Mouse (Mus musculus) forebrain, postnatal 0 days (tissue): ENCODE results near the gene Cdh26. TPM values are rescaled to one million over a fixed set of nuclear protein-coding genes. Genes with fewer than 3 reads are reported as not detected.

Experiments used
- ATAC-seq: fragments of 200-750 bp; cut with Nextera tagmentation; 2 replicates; pipeline ENCODE4 v1.8.0; 2017; ENCODE audit warnings: mild to moderate bottlenecking, moderate library complexity
- DNase-seq: peaks from one replicate; pipeline ENCODE4 v3.0.0-alpha.2; 2015
- H3K27ac ChIP-seq: fragments of 300-500 bp; sonication (generic); 2 replicates; pipeline ENCODE4 v1.5.1; 2014; ENCODE audit warnings: low read depth, mild to moderate bottlenecking, antibody characterized with exemption, low read length, moderate library complexity, mixed read lengths
- H3K27me3 ChIP-seq: fragments of 300-500 bp; sonication (generic); 2 replicates; pipeline ENCODE4 v1.6.1; 2014; ENCODE audit warnings: mild to moderate bottlenecking, low read length, mixed read lengths; ENCODE audit not compliant: insufficient read depth
- H3K36me3 ChIP-seq: fragments of 300-500 bp; sonication (generic); 2 replicates; pipeline ENCODE4 v1.6.1; 2014; ENCODE audit warnings: mild to moderate bottlenecking, moderate library complexity; ENCODE audit not compliant: insufficient read depth
- H3K4me1 ChIP-seq: fragments of 300-500 bp; sonication (generic); 2 replicates; pipeline ENCODE4 v1.6.1; 2014; ENCODE audit warnings: antibody characterized with exemption; ENCODE audit not compliant: insufficient read depth
- H3K4me2 ChIP-seq: fragments of 300-500 bp; sonication (generic); 2 replicates; pipeline ENCODE4 v1.6.1; 2014; ENCODE audit warnings: low read depth, mild to moderate bottlenecking, moderate library complexity
- H3K4me3 ChIP-seq: fragments of 300-500 bp; sonication (generic); 2 replicates; pipeline ENCODE4 v1.5.1; 2014; ENCODE audit warnings: low read depth, low read length, mixed read lengths
- H3K9ac ChIP-seq: fragments of 300-500 bp; sonication (generic); 2 replicates; pipeline ENCODE4 v1.6.1; 2014; ENCODE audit warnings: mild to moderate bottlenecking
- H3K9me3 ChIP-seq: fragments of 300-500 bp; sonication (generic); 2 replicates; pipeline ENCODE4 v1.6.1; 2016; ENCODE audit warnings: low read length
- CTCF ChIP-seq: sonication (generic); IDR thresholded peaks from 2 replicates; pipeline ENCODE4 v1.5.1; 2016; ENCODE audit warnings: antibody characterized with exemption, control low read depth, low read depth
- WGBS: fragments of 180-500 bp; shearing (Covaris S2); extraction: QIAGEN DNeasy Blood & Tissue Kit; methylation state at CpG from one replicate; pipeline ENCODE4 v1.1.7; 2014; 5-methylcytosine and 5-hydroxymethylcytosine counted together
- polyA plus RNA-seq: library from polyadenylated mRNA; unstranded; fragments of >200 nt; fragmentation: Nextera tagmentation; extraction: Ambion mirVana; gene quantifications from 2 replicates; pipeline ENCODE4 v1.2.1, GENCODE M21; 2015
- total RNA-seq: library from RNA; depleted of rRNA; stranded (reverse); fragments of >200 nt; gene quantifications from 2 replicates; pipeline ENCODE4 v1.2.3, GENCODE M21; 2014

Cdh26 gene
- total and polyA plus RNA-seq, 2 experiments from 2014 or later = 0.10 to 0.44 TPM

DNA sequence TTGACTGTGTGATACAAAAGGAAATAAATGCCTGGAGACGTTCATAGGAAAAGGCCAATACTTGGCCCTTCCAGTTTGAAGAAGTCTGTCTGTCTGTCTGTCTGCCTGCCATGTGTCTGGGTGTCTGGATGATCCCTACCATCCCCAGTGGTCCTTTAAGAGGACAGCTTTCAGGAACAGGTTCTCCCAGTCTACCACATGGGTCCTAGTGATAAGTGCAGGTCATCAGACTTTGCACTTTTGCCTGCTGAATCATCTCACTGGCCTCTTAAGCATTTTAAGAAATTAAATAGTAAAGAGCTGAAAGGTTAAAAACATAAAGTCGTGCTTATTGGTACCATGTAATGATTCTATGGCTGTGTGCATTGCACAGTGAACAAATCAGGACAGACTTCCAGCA, 3.2 kb downstream of the Cdh26 start:
- Histone ChIP-seq H3K4me2 (no peak overlapping the region), H3K4me1 (no peaks in the 10 kb centered on the region), H3K27me3 (no peaks in the 10 kb centered on the region), H3K36me3 (no peaks in the 10 kb centered on the region), H3K4me3 (no peak overlapping the region), H3K27ac (no peak overlapping the region), H3K9me3 (no peaks in the 10 kb centered on the region), H3K9ac (no peak overlapping the region)
- DNase-seq (no peak), ATAC-seq (no peak)
- 78% methylated on average over 2 of the region's 2 CpGs for WGBS
- no peak for TF ChIP-seq CTCF

DNA sequence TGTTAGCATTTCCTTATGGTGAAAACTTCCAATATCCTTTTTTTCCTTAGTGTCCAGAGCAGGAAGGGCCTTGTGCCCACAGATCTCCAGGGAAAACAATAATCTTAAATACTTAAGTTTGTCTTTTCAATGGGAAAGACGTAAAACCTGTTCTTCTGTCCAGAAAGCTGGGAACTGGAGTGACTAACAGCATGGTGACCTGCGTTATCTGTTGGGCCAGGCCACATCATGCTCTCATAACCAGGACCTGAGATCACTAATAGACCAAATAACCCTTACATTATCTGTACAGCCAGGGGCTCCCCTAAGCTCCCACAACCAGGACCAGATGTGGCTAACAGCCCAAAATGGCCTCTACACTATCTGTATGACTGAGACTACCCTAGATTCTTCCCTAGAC, 3.6 kb downstream of the Cdh26 start:
- no peak for TF ChIP-seq CTCF
- Histone ChIP-seq H3K4me1 (no peaks in the 10 kb centered on the region), H3K27ac (no peak overlapping the region), H3K36me3 (no peaks in the 10 kb centered on the region), H3K27me3 (no peaks in the 10 kb centered on the region), H3K4me3 (no peak overlapping the region), H3K9me3 (no peaks in the 10 kb centered on the region), H3K9ac (no peak overlapping the region), H3K4me2 (no peak overlapping the region)
- ATAC-seq (no peak), DNase-seq (no peak)
- 90% methylated on average over 2 of the region's 2 CpGs for whole genome bisulfite sequencing

DNA sequence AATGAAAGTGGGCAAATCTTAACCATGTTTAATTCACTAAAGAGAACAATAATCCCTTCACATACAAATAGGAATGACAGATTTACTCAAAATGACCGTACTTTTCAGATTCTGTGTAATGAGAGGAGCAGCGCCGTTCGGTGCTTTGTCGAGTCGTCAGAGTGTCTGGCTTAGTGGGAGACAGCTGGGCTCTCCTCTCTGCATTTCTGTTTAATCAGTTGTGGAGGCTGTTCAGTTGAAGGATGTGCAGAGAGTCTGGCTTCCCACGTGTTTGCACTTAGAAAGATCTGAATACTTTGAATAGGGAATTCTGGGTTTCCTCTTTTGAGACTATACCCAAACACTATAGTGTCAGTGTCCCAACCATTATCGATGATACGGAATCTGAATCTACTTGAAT, 7.0 kb downstream of the Cdh26 start:
- Histone ChIP-seq H3K9ac (no peak overlapping the region), H3K36me3 (no peaks in the 10 kb centered on the region), H3K9me3 (no peaks in the 10 kb centered on the region), H3K27ac (no peak overlapping the region), H3K4me2 (no peak overlapping the region), H3K4me1 (no peaks in the 10 kb centered on the region), H3K4me3 (no peak overlapping the region), H3K27me3 (no peaks in the 10 kb centered on the region)
- no peak for TF ChIP-seq CTCF
- ATAC-seq (peak; percentile 86), DNase-seq (peak; percentile 46)
- 35% methylated on average over 9 of the region's 9 CpGs for WGBS

DNA sequence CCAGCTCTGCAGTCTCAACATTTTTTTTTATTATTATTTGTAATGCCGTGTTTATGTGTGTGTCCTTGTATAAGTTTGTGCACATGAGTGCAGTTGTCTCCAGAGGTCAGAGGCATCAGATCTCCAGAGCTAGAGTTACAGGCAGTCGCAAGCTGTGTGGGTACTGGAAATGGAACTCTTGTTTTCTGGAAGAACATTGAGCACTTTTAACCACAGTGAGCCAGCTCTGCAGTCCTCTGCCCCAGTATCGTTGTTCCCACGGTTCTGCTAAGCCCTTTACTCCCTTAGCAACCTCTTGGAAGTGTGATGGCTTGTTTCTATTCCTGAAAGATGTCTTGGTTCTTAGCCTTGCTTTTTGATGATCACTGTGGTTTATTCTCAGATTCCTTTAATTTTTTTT, 19.1 kb downstream of the Cdh26 start:
- ATAC-seq = no peak
- DNase-seq = no peak
- no peak overlapping the region for H3K4me2 ChIP-seq
- WGBS = 83% methylated on average over 4 of the region's 4 CpGs
- no peak overlapping the region for H3K27ac ChIP-seq
- no peak overlapping the region for H3K4me3 ChIP-seq
- H3K4me1 ChIP-seq = no peaks in the 10 kb centered on the region
- H3K27me3 ChIP-seq = no peaks in the 10 kb centered on the region
- H3K9me3 ChIP-seq = no peaks in the 10 kb centered on the region
- no peak overlapping the region for H3K9ac ChIP-seq
- no peaks in the 10 kb centered on the region for H3K36me3 ChIP-seq
- no peak for TF ChIP-seq CTCF

DNA sequence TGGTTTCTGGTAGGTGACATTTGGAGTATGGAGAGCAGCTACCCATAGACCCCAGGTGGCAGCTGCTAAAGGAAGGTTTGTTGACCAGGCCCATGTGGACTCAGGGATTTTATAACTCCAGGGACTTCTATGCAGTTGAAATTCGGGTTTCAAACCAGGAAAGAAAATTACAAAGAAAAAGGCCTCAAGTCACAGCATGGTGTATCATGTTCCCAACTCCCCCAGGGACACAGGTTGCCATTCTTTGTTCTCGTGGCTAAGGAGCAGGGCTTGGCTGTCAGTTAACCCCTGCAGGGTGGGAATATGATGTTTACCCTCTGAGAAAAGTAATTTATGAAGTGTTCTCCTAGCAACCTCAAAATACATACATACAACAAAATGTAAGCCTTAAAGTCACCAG, 19.9 kb downstream of the Cdh26 start:
- Histone ChIP-seq H3K9ac (no peak overlapping the region), H3K4me1 (peaks cover under 1% of the 10 kb centered on the region; the same call in 1 of the 2 replicates), H3K27ac (no peak overlapping the region), H3K9me3 (no peaks in the 10 kb centered on the region), H3K27me3 (no peaks in the 10 kb centered on the region), H3K36me3 (no peaks in the 10 kb centered on the region), H3K4me3 (no peak overlapping the region), H3K4me2 (no peak overlapping the region)
- no peak for ATAC-seq
- TF ChIP-seq CTCF = no peak
- no peak for DNase-seq
- WGBS = 22% methylated on average over 2 of the region's 2 CpGs

DNA sequence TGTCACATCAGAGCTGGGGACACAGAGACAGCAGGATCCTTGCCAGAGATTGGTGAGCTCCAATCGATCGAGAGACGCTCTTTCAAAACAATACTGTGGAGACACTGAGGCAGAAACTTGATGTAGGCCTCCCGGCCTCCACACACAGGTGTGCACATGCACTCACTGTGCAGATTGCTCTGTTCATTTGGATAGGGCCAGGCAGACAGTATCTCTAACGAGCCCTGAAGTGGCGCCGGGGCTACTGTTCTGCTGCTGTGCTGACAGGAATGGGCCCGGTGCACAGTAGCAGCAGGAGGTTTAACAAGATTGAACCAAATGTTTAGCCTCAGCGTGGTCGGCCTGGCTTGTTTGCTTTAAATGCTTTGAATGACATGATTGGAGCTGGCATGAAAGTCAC, 20.6 kb downstream of the Cdh26 start:
- H3K27ac ChIP-seq = no peak overlapping the region
- WGBS = 46% methylated on average over 10 of the region's 10 CpGs

DNA sequence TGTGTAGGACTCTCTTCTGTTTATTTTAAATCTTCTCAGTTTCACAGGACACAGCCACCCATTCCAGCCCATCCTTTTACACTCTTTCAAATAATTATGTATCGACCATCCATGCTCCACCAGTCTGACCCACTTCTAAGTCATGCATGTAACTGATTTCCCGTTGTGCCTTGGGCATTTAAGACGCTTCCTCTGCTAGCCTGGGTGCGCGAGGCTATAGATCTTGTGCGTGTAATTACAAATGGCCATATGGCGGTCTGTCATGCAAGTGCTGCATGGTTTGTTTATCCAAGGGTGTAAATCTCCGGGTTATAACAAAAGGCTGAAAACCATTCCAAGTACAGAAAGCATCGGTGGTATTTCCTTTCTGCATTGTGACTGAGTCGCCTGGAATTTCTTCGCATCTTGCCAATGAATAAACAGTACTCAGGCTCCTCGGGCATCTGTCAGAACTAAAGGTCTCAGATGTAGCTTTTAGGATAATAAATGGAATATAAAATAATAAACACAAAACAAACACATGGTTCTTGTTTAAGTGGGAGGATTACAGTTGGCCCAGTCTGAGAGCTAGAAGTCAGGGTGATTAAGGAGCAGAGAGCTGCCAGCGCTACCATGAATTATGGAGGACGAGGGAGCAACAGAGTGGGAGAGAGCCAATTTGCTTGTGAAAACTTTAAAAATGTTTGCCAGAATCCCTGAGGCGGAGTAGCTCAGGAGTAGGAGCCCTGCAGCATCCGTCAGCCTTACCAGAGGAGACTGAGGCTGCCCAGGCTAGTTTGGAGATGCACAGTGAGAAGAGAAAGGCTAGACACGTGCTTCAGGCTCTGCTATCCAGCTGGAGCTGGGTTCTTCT, 24.6 kb downstream of the Cdh26 start:
- Histone ChIP-seq H3K9me3 (no peaks in the 10 kb centered on the region), H3K4me2 (peak overlapping the region; percentile 32), H3K9ac (no peak overlapping the region), H3K27me3 (no peaks in the 10 kb centered on the region), H3K4me3 (no peak overlapping the region), H3K4me1 (peaks cover 5% of the 10 kb centered on the region), H3K27ac (0 out of 2 replicates have a peak overlapping the region, but pooled peaks have one; percentile 40), H3K36me3 (no peaks in the 10 kb centered on the region)
- TF ChIP-seq CTCF = no peak
- ATAC-seq (peak; percentile 83), DNase-seq (peak; percentile 71)
- 20% methylated on average over 17 of the region's 17 CpGs for WGBS

More for the DNA sequence above, 20.6 kb downstream of the Cdh26 start:
- no peak for TF ChIP-seq CTCF
- H3K4me1 ChIP-seq = peaks cover 5% of the 10 kb centered on the region
- DNase-seq (no peak), ATAC-seq (no peak)
- no peak overlapping the region for H3K4me3 ChIP-seq
- H3K9me3 ChIP-seq = no peaks in the 10 kb centered on the region
- H3K27me3 ChIP-seq = no peaks in the 10 kb centered on the region
- H3K9ac ChIP-seq = no peak overlapping the region
- no peaks in the 10 kb centered on the region for H3K36me3 ChIP-seq
- no peak overlapping the region for H3K4me2 ChIP-seq
